Mouse (Mus musculus) kidney, postnatal 0 days (tissue): ENCODE data around the gene Eif2s2. TPM values are rescaled to one million over a fixed set of nuclear protein-coding genes. Genes with fewer than 3 reads are reported as not detected.
"Not testable (repeated sequence)": the region's sequence is repeated elsewhere in the genome, so short reads cannot be mapped to it uniquely, and the experiment has no call there.

Experiments used
- ATAC-seq: fragments of 200-750 bp; cut with Nextera tagmentation; replicated peaks from 2 replicates; pipeline ENCODE4 v1.8.0; 2017; ENCODE audit warnings: low read depth, moderate number of reproducible peaks, moderate TSS enrichment, moderate library complexity; ENCODE audit not compliant: low FRiP score
- DNase-seq: peaks from one replicate; pipeline ENCODE4 v3.0.0-alpha.2; 2016; ENCODE audit warnings: low spot score
- H3K27ac ChIP-seq: fragments of 300-500 bp; sonication (generic); 2 replicates; pipeline ENCODE4 v1.5.1; 2014; ENCODE audit warnings: mild to moderate bottlenecking
- H3K27me3 ChIP-seq: fragments of 300-500 bp; sonication (generic); 2 replicates; pipeline ENCODE4 v1.6.1; 2014; ENCODE audit warnings: low read length, mixed read lengths; ENCODE audit not compliant: insufficient read depth
- H3K36me3 ChIP-seq: fragments of 300-500 bp; sonication (generic); 2 replicates; pipeline ENCODE4 v1.6.1; 2014; ENCODE audit warnings: low read length, mixed read lengths; ENCODE audit not compliant: insufficient read depth
- H3K4me1 ChIP-seq: fragments of 300-500 bp; sonication (generic); replicated peaks from 2 replicates; pipeline ENCODE4 v1.6.1; 2014; ENCODE audit warnings: antibody characterized with exemption, low read length, mixed read lengths; ENCODE audit not compliant: insufficient read depth
- H3K4me2 ChIP-seq: fragments of 300-500 bp; sonication (generic); 2 replicates; pipeline ENCODE4 v1.6.1; 2014; ENCODE audit warnings: mild to moderate bottlenecking, low read length, moderate library complexity, mixed read lengths
- H3K4me3 ChIP-seq: fragments of 300-500 bp; sonication (generic); replicated peaks from 2 replicates; pipeline ENCODE4 v1.5.1; 2014; ENCODE audit warnings: low read depth, low read length
- H3K9ac ChIP-seq: fragments of 300-500 bp; sonication (generic); 2 replicates; pipeline ENCODE4 v1.6.1; 2014; ENCODE audit warnings: low read depth, low read length
- H3K9me3 ChIP-seq: fragments of 300-500 bp; sonication (generic); replicated peaks from 2 replicates; pipeline ENCODE4 v1.6.1; 2016; ENCODE audit warnings: low read length, inconsistent platforms, mixed read lengths
- CTCF ChIP-seq: IDR thresholded peaks from 2 replicates; pipeline ENCODE4 v1.5.1; 2016; ENCODE audit warnings: antibody characterized with exemption, low read depth, mild to moderate bottlenecking, moderate library complexity
- WGBS: fragments of 180-500 bp; shearing (Covaris S2); extraction: QIAGEN DNeasy Blood & Tissue Kit; methylation state at CpG from one replicate; pipeline ENCODE4 v1.1.7; 2014; 5-methylcytosine and 5-hydroxymethylcytosine counted together
- polyA plus RNA-seq: library from polyadenylated mRNA; unstranded; fragments of >200 nt; fragmentation: Nextera tagmentation; extraction: Ambion mirVana; gene quantifications from 2 replicates; pipeline ENCODE4 v1.2.1, GENCODE M21; 2015

The Eif2s2 gene
- polyA plus RNA-seq, 1 experiment from 2014 or later = 109 TPM

DNA sequence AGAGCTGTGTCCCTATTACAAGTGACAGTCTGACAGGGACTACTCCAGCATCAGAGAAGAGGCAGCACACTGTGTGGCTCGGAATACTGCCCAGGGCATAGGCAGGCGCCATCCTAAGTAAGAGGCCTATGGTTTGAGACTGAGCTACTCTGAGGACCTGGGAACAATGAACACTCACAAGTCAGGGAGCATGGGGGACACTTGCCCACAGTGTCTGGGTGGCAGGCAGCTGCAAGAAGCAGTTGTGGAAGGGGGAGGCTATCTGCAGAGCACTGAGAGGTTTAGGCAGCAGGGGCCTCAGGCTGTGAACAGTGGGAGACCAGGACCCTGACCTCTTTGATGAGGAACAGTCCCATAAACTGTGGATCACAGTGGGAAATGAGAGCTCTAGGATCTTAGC, 35.6 kb upstream of the Eif2s2 start:
- no peak overlapping the region for H3K27ac ChIP-seq
- no peak overlapping the region for H3K4me3 ChIP-seq
- H3K9ac ChIP-seq = no peak overlapping the region
- no peak for TF ChIP-seq CTCF
- H3K36me3 ChIP-seq = no peaks in the 10 kb centered on the region
- ATAC-seq (no peak), DNase-seq (no peak)
- 80% methylated on average over 2 of the region's 2 CpGs for WGBS
- H3K9me3 ChIP-seq = no peaks in the 10 kb centered on the region
- no peaks in the 10 kb centered on the region for H3K4me1 ChIP-seq
- H3K4me2 ChIP-seq = no peak overlapping the region
- no peaks in the 10 kb centered on the region for H3K27me3 ChIP-seq

DNA sequence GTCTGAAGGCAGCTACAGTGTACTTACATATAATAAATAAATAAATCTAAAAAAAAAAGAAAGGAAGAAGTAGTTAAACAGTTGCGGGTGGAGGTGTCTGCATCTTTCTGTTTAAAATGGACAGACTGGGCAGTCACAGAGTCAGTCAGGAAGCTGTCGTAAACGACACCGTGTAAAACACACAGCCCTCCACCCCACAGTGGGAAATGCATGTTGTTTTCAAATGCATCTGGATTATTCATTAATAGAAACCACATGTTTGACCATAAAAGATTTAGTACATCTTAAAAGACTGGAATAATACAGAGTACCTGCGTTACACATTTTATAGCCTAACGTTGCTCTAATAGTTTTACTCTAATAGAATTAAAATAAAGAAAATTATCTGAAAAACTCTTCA, 34.1 kb upstream of the Eif2s2 start:
- Histone ChIP-seq H3K4me1 (no peaks in the 10 kb centered on the region), H3K27me3 (no peaks in the 10 kb centered on the region), H3K4me3 (no peak overlapping the region), H3K9ac (no peak overlapping the region), H3K9me3 (no peaks in the 10 kb centered on the region), H3K27ac (no peak overlapping the region), H3K36me3 (no peaks in the 10 kb centered on the region), H3K4me2 (no peak overlapping the region)
- 41% methylated on average over 6 of the region's 6 CpGs for WGBS
- no peak for DNase-seq
- no peak for TF ChIP-seq CTCF
- ATAC-seq = no peak

DNA sequence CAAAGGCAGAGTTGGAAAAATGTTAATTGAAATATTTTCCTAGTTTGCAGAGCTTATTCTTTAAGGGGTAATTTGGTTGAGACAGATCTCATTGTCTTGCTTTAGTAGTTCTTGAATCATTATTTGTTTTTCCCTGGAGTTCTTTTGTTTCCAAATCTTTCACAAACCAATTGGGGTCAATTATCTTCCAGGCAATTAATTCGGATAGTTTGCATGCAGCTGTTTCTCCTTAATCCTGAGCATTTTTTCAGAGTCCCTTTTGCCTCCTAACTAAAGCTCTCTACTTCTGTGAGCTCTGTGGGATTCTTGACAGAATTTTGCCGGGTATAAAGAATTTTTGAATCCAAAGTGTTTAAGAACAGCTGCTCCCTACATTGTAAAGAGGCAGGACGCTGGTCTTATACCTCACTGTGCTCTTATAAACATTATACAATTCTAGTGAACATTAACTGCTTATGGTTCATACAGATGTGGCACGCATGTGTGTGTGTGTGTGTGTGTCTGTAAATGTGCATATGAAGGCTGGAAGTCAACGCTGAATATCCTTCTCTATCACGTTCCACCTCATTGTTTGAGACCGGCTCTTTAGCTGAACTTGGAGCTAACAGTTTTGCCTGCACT, 32.8 kb upstream of the Eif2s2 start:
- no peaks in the 10 kb centered on the region for H3K9me3 ChIP-seq
- no peak overlapping the region for H3K9ac ChIP-seq
- H3K4me3 ChIP-seq = no peak overlapping the region
- no peaks in the 10 kb centered on the region for H3K4me1 ChIP-seq
- no peak overlapping the region for H3K27ac ChIP-seq
- H3K4me2 ChIP-seq = no peak overlapping the region
- H3K36me3 ChIP-seq = no peaks in the 10 kb centered on the region
- WGBS = 67% methylated on average over 7 of the region's 7 CpGs
- ATAC-seq = no peak
- TF ChIP-seq CTCF = no peak
- DNase-seq = no peak
- no peaks in the 10 kb centered on the region for H3K27me3 ChIP-seq

DNA sequence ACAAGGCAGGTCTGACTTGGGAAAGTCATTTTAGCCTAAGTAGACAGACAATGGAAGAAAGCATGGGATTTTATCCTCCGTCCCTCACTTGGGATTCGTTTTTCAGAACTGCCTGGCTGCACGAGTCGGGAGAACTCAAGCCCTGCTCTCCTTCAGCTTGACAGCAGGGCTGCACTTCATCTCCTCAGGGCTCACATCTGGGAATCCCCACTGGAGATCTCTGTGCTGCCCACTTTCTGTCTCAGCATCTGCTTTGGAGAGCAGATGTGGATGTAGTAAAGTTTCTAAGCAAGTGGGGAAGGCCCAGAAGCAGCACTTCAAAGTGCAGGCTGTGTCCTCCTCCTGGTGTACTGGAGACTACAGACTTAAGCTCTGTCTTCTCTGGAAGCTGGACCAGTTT, 29.4 kb upstream of the Eif2s2 start:
- not testable (repeated sequence) for H3K4me1 ChIP-seq, H3K9me3 ChIP-seq, H3K27me3 ChIP-seq, H3K36me3 ChIP-seq, DNase-seq, H3K4me2 ChIP-seq, H3K9ac ChIP-seq, H3K27ac ChIP-seq, ATAC-seq, H3K4me3 ChIP-seq
- no CpG with 5 or more reads among the region's 4 CpGs for WGBS

DNA sequence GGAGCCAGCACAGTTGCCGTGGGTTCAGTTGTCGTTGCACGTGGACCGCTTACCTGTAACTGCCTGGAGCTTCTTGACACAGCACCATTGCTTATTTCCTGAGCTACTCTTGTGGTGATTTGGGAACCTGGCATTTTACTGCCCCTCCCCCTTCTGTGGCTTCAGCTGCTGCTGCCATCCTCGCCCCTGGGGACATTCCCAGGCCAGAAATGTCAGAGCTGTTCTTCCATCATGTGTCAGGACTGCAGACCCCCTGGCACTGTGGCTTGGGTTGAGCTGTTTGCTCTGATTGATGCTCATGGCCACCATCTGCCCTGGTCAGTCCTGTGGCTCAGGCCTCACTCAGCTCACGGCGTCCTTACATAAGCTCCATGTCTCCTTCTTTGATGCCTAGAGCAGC, 28.2 kb upstream of the Eif2s2 start:
- Histone ChIP-seq H3K27ac (no peak overlapping the region), H3K9me3 (no peaks in the 10 kb centered on the region), H3K4me2 (no peak overlapping the region), H3K36me3 (no peaks in the 10 kb centered on the region), H3K4me1 (no peaks in the 10 kb centered on the region), H3K9ac (no peak overlapping the region), H3K27me3 (no peaks in the 10 kb centered on the region), H3K4me3 (no peak overlapping the region)
- WGBS = 81% methylated on average over 7 of the region's 7 CpGs
- DNase-seq (no peak), ATAC-seq (no peak)
- no peak for TF ChIP-seq CTCF

DNA sequence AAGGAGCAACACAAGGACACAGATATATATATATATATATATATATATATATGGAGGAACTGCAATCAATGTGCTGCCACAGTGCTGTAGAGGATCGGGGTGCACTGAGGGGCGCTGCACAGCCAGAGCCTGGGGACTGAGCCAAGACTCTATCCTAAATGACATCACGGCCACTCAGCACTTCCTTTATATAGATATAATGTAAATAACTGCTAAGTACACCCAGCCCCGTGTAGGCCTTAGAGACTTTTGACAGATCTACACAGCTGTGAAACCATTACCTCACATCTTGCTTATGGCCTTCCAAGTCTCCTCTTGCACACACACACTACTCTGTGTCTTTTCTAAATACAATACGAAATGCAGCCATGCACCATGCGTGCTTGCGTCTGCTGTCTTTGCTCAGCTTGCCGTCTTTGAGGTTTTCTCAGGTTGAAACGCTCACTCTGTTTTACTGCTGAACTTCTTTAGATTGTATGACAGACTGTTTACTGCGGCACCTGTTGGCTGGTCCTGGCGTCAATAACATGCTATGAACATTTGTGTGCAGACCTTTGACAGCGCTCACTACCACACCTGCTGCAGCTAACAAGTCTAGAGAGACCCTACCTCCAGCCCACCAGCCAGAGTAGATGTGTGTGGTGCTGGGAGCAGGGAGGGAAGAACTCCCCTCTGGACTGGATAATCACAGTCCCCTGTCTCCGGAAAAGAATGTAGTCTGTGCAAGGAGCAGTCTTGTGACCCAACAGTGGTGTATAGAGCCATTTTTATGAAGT, 25.3 kb upstream of the Eif2s2 start:
- no peak for ATAC-seq
- WGBS = 74% methylated on average over 13 of the region's 13 CpGs

More for the DNA sequence above, 25.3 kb upstream of the Eif2s2 start:
- Histone ChIP-seq H3K27ac (no peak overlapping the region), H3K9me3 (no peaks in the 10 kb centered on the region), H3K4me1 (no peaks in the 10 kb centered on the region), H3K27me3 (no peaks in the 10 kb centered on the region), H3K36me3 (no peaks in the 10 kb centered on the region), H3K4me2 (no peak overlapping the region), H3K4me3 (no peak overlapping the region), H3K9ac (no peak overlapping the region)
- no peak for DNase-seq
- no peak for TF ChIP-seq CTCF
